In genomic region chr5:15846790-15847189, GRCm38 (mm10) we compare ENCODE assay signal across 26 mouse cellular contexts.
"Had no signal": no experiment of that assay in that cellular context is flagged by ENCODE, and none has a peak within 500 bp of the region (broad histone marks: within the 10 kb centered on the region; RNA-seq: fewer than 3 reads in every experiment).

No protein-coding gene starts in this region.

- H3K9me3 ChIP-seq: forebrain, embryonic 15.5 days; heart, embryonic 10.5 days; heart, embryonic 12.5 days; hindbrain, embryonic 10.5 days; hindbrain, embryonic 12.5 days; kidney, embryonic 15.5 days; limb, embryonic 10.5 days; limb, embryonic 12.5 days; liver, embryonic 13.5 days had no signal

- H3K27ac ChIP-seq: forebrain, embryonic 15.5 days; heart, embryonic 10.5 days; hindbrain, embryonic 10.5 days; hindbrain, embryonic 12.5 days; hindbrain, embryonic 14.5 days; kidney, embryonic 15.5 days; limb, embryonic 10.5 days; limb, embryonic 12.5 days; liver, embryonic 13.5 days had no signal

- H3K9ac ChIP-seq: forebrain, embryonic 15.5 days; forebrain, postnatal 0 days; heart, embryonic 12.5 days; hindbrain, embryonic 12.5 days; hindbrain, embryonic 14.5 days; kidney, embryonic 15.5 days; limb, embryonic 12.5 days; liver, embryonic 13.5 days had no signal

- H3K36me3 ChIP-seq: forebrain, embryonic 15.5 days; heart, embryonic 10.5 days; heart, embryonic 12.5 days; hindbrain, embryonic 10.5 days; hindbrain, embryonic 12.5 days; kidney, embryonic 15.5 days; limb, embryonic 10.5 days; limb, embryonic 12.5 days; liver, embryonic 13.5 days had no signal

- DNase-seq: forebrain, postnatal 0 days; gastrocnemius, postnatal 14 days; gastrocnemius, postnatal 36 days; heart, adult 18-20 months; heart, postnatal 10 days; heart, postnatal 4 days; kidney, adult 8-10 months; kidney, postnatal 10 days; kidney, postnatal 25 days; kidney, postnatal 4 days; layer of hippocampus, adult 9-11 months; layer of hippocampus, postnatal 36 days; liver; liver, embryonic 13.5 days had no signal

- H3K27me3 ChIP-seq: forebrain, embryonic 15.5 days; heart, embryonic 12.5 days; hindbrain, embryonic 12.5 days; kidney, embryonic 15.5 days; limb, embryonic 12.5 days; liver, embryonic 13.5 days had no signal

- ATAC-seq: forebrain, embryonic 15.5 days; forebrain, postnatal 0 days; hindbrain, embryonic 16.5 days; inflammation-experienced regulatory T-cells, adult 6 months had no signal

- H3K4me2 ChIP-seq: forebrain, embryonic 15.5 days; heart, embryonic 12.5 days; hindbrain, embryonic 12.5 days; hindbrain, embryonic 14.5 days; kidney, embryonic 15.5 days; limb, embryonic 12.5 days; liver, embryonic 11.5 days; liver, embryonic 13.5 days had no signal

- H3K4me3 ChIP-seq: forebrain, embryonic 15.5 days; heart, embryonic 10.5 days; heart, embryonic 12.5 days; hindbrain, embryonic 10.5 days; hindbrain, embryonic 12.5 days; kidney, embryonic 15.5 days; limb, embryonic 10.5 days; limb, embryonic 12.5 days; liver, embryonic 13.5 days had no signal

- H3K4me1 ChIP-seq: heart, embryonic 10.5 days; heart, embryonic 12.5 days; kidney, embryonic 15.5 days; liver, embryonic 13.5 days had no signal
